Mouse (Mus musculus) liver, adult 2 months (tissue): ENCODE data around the gene Atp1b2.

Experiments used
- CTCF ChIP-seq: fragments of 200-500 bp; IDR thresholded peaks from 2 replicates; pipeline ENCODE4 v1.5.1; 2011; ENCODE audit warnings: low read depth, low read length, control low read depth
- POLR2A ChIP-seq: fragments of 200-500 bp; IDR thresholded peaks from 2 replicates; pipeline ENCODE4 v1.6.1; 2011; ENCODE audit warnings: low read length, control low read depth; ENCODE audit not compliant: insufficient read depth; ENCODE audit errors: extremely low read depth

- TF ChIP-seq POLR2A (no peak), CTCF (no peak; the same call in 1 of the 2 replicates)
Observed at GRCm38 (mm10) chr11:69575220-69575619, 30.5 kb downstream of the Atp1b2 start.
